Mouse (Mus musculus) hindbrain, embryonic 14.5 days (tissue): ENCODE measurements around the gene Fkrp. TPM values are rescaled to one million over a fixed set of nuclear protein-coding genes. Genes with fewer than 3 reads are reported as not detected.

ENCODE experiments used
- ATAC-seq: fragments of 200-750 bp; cut with Nextera tagmentation; 2 replicates; pipeline ENCODE4 v1.8.0; 2017; ENCODE audit warnings: moderate number of reproducible peaks, mild to moderate bottlenecking, moderate TSS enrichment, moderate library complexity; ENCODE audit not compliant: low FRiP score
- DNase-seq: peaks from one replicate; pipeline ENCODE4 v3.0.0-alpha.2; 2015; ENCODE audit warnings: low spot score
- H3K27ac ChIP-seq: fragments of 300-500 bp; sonication (generic); 2 replicates; pipeline ENCODE4 v1.5.1; 2014; ENCODE audit warnings: mild to moderate bottlenecking, moderate library complexity
- H3K27me3 ChIP-seq: fragments of 300-500 bp; sonication (generic); 2 replicates; pipeline ENCODE4 v1.6.1; 2014; ENCODE audit warnings: mild to moderate bottlenecking, low read length, mixed read lengths; ENCODE audit not compliant: control insufficient read depth, insufficient read depth
- H3K36me3 ChIP-seq: fragments of 300-500 bp; sonication (generic); replicated peaks from 2 replicates; pipeline ENCODE4 v1.6.1; 2014; ENCODE audit not compliant: control insufficient read depth, insufficient read depth
- H3K4me1 ChIP-seq: fragments of 300-500 bp; sonication (generic); replicated peaks from 2 replicates; pipeline ENCODE4 v1.6.1; 2014; ENCODE audit warnings: antibody characterized with exemption, low read length, mixed read lengths; ENCODE audit not compliant: control insufficient read depth, insufficient read depth
- H3K4me2 ChIP-seq: fragments of 300-500 bp; sonication (generic); replicated peaks from 2 replicates; pipeline ENCODE4 v1.6.1; 2014; ENCODE audit warnings: mild to moderate bottlenecking, moderate library complexity
- H3K4me3 ChIP-seq: fragments of 300-500 bp; sonication (generic); replicated peaks from 2 replicates; pipeline ENCODE4 v1.5.1; 2014; ENCODE audit warnings: mild to moderate bottlenecking, low read length
- H3K9ac ChIP-seq: fragments of 300-500 bp; sonication (generic); 2 replicates; pipeline ENCODE4 v1.6.1; 2014
- H3K9me3 ChIP-seq: fragments of 300-500 bp; sonication (generic); 2 replicates; pipeline ENCODE4 v1.6.1; 2016; ENCODE audit warnings: low read length; ENCODE audit not compliant: control insufficient read depth
- WGBS: fragments of 180-500 bp; shearing (Covaris S2); extraction: QIAGEN DNeasy Blood & Tissue Kit; methylation state at CpG from one replicate; pipeline ENCODE4 v1.1.7; 2014; 5-methylcytosine and 5-hydroxymethylcytosine counted together
- polyA plus RNA-seq: library from polyadenylated mRNA; unstranded; fragments of >200 nt; fragmentation: Nextera tagmentation; extraction: Ambion mirVana; gene quantifications from 2 replicates; pipeline ENCODE4 v1.2.1, GENCODE M21; 2014

The Fkrp gene
- polyA plus RNA-seq, 1 experiment from 2014 or later: 44.7 TPM

DNA sequence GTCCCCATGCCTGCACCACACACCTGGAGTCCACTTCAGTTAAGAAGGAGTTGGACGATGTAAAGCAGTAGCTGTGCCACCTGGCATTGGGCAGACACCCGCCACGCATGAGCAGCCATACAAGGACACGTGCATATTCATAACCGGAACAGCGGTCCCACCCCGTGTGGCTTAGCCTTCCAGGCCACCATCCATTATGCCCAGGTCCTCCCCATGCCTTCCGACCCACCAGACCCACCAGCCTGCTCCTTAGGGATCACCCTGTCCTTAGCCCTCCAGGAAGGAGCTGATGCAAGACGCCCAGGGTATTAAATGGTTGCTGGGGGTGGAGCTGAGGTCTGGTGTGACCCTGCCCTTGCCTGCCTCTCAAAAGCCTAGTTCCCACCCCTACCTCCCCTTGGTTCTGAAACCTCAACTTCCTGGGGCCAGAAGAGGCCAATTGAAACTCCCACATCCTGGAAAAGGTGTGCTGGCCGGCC, 32.0 kb downstream of the Fkrp start:
- ATAC-seq (no peak), DNase-seq (no peak)
- 61% methylated on average over 10 of the region's 10 CpGs for WGBS

DNA sequence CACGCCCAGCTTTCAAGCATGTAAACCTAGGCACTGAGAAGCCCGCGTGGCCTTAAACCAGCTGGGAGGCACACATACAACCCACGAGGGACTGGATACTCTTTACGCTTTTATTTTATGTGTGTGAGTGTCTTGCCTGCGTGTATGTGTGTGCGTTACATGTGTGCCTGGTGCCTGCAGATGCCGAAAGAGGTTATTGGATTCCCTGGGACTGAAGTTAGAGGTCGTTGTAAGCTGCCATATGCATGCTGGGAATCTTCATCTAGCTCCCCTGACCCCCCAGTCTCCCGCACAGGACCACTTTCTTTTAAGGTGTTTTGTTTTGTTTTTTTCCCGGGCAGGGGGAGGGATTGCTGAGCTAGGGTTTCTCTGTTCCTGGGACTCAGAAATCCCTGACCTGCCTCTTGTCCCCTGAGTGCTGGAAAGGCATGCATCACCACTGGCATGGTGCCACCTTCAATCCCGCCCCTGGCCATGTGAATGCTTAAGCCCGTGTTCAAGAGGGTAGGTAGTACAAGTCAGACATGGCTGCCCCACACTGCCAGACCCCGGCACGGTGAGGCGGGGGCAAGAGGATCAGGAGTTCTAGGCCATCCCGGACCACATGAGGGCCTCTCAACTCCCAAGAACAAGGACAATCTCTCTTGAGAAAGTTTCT, 32.6 kb downstream of the Fkrp start:
- peaks cover 27% of the 10 kb centered on the region for H3K4me1 ChIP-seq
- H3K9ac ChIP-seq: no peak overlapping the region
- DNase-seq: no peak
- H3K9me3 ChIP-seq: no peaks in the 10 kb centered on the region
- no peaks in the 10 kb centered on the region for H3K36me3 ChIP-seq
- H3K4me3 ChIP-seq: 0 out of 2 replicates have a peak overlapping the region, but pooled peaks have one; percentile 0
- peak overlapping the region; percentile 99 for H3K4me2 ChIP-seq
- no peak overlapping the region for H3K27ac ChIP-seq
- H3K27me3 ChIP-seq: no peaks in the 10 kb centered on the region
- WGBS: 48% methylated on average over 17 of the region's 17 CpGs
- ATAC-seq: no peak

More for the DNA sequence above, 32.0 kb downstream of the Fkrp start:
- H3K4me1 ChIP-seq: peaks cover 27% of the 10 kb centered on the region
- no peak overlapping the region for H3K27ac ChIP-seq
- no peaks in the 10 kb centered on the region for H3K36me3 ChIP-seq
- no peak overlapping the region for H3K9ac ChIP-seq
- no peaks in the 10 kb centered on the region for H3K9me3 ChIP-seq
- H3K27me3 ChIP-seq: no peaks in the 10 kb centered on the region
- H3K4me2 ChIP-seq: no peak overlapping the region
- H3K4me3 ChIP-seq: no peak overlapping the region

DNA sequence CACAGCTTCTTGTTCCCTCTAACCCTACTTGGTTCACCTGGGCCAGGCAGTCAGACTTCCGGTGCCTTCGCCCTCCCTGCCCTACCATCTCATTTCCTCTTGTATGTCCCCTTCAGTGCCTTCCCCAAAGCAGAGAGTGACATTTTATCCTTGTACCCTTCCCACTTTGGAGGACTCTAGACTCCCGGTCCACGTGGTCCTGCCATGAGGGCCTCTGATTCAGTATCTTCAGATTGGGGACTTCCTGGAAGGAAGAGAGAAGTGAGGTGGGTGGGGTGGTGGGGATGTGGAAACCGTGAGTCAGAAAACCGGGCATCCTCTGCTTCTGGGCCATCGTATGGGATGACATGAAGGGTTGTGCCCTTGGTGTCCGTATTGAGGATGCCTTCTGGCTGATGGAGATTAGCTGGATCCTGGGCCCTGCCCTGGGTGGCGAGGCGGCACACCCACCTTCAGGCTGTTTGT, 33.3 kb downstream of the Fkrp start:
- no peaks in the 10 kb centered on the region for H3K36me3 ChIP-seq
- H3K27ac ChIP-seq: no peak overlapping the region
- peaks cover 27% of the 10 kb centered on the region for H3K4me1 ChIP-seq
- WGBS: 26% methylated on average over 10 of the region's 10 CpGs
- no peaks in the 10 kb centered on the region for H3K27me3 ChIP-seq
- ATAC-seq (no peak), DNase-seq (no peak)
- H3K4me3 ChIP-seq: 0 out of 2 replicates have a peak overlapping the region, but pooled peaks have one; percentile 53
- peak overlapping the region; percentile 99 for H3K4me2 ChIP-seq
- no peaks in the 10 kb centered on the region for H3K9me3 ChIP-seq
- H3K9ac ChIP-seq: no peak overlapping the region

DNA sequence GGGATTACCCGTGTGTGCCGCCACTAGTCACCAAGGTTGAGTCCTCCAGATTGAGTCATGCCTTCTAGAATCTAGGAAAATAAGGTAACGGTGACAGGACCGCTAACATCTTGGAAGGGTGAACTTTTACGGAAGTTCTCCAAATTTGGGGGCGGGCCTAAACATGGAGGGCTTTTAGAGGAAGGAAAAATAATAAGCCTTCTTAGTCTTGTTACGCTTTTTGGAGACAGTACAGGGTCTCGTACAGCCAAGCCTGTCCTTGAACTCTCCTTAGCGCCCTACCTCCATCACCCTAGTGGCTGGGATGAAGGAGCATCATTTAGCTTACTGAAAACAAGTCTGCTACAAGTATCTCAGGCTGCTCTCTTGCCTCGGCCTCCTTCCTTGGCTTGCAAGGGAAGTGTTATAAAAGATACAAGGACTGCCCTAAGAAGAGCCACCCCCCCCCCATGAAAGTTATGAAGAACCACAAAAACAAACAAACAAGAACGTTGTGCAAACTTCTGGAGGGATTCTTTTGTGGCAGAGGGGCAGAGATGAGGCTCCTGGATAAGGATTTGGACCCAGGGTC, 33.9 kb downstream of the Fkrp start:
- ATAC-seq (no peak), DNase-seq (no peak)
- 4% methylated on average over 11 of the region's 11 CpGs for WGBS
- no peaks in the 10 kb centered on the region for H3K36me3 ChIP-seq
- H3K9ac ChIP-seq: peak overlapping the region; percentile 61
- H3K4me1 ChIP-seq: peaks cover 27% of the 10 kb centered on the region
- peak overlapping the region; percentile 53 for H3K4me3 ChIP-seq
- H3K27me3 ChIP-seq: no peaks in the 10 kb centered on the region
- H3K4me2 ChIP-seq: peak overlapping the region; percentile 99
- H3K9me3 ChIP-seq: no peaks in the 10 kb centered on the region
- H3K27ac ChIP-seq: no peak overlapping the region

DNA sequence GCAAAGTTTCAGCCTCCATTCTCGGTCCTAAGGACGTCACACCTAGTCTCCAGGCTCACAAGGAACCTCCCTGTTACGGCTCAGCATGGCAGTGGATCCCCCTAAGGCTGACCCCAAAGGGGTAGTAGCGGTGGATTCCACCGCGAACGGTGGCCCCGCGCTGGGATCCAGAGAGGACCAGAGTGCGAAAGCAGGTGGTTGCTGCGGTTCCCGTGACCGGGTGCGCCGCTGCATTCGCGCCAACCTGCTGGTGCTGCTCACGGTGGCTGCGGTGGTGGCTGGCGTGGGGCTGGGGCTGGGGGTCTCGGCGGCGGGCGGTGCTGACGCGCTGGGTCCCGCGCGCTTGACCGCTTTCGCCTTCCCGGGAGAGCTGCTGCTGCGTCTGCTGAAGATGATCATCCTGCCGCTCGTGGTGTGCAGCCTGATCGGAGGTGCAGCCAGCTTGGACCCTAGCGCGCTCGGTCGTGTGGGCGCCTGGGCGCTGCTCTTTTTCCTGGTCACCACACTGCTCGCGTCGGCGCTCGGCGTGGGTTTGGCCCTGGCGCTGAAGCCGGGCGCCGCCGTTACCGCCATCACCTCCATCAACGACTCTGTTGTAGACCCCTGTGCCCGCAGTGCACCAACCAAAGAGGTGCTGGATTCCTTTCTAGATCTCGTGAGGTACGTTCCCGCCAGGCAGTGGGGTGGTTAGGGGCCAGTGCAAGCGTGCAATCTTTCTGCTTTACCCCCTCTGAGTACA, 34.5 kb downstream of the Fkrp start:
- ATAC-seq: peak; percentile 39; the same call in 1 of the 2 replicates

DNA sequence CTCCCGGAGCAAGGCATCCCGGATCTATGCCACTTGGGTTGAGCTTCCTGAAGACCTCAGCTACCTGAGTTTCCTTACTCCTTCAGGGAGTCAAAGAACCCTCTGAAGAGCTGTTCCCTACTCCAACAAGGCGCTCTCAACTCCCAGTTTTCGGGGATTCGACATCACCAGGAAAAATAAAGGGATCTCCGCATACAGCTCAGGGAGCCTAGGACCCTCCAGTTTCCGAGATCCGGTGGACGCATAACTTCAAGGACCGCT, 35.0 kb downstream of the Fkrp start:
- Histone ChIP-seq H3K4me1 (peaks cover 27% of the 10 kb centered on the region), H3K27ac (no peak overlapping the region), H3K4me3 (peak overlapping the region; percentile 53), H3K9me3 (no peaks in the 10 kb centered on the region), H3K27me3 (no peaks in the 10 kb centered on the region), H3K36me3 (no peaks in the 10 kb centered on the region), H3K4me2 (peak overlapping the region; percentile 99), H3K9ac (peak overlapping the region; percentile 61)
- ATAC-seq (peak; percentile 13; the same call in 1 of the 2 replicates), DNase-seq (peak; percentile 35)
- under 1% methylated on average over 10 of the region's 10 CpGs for WGBS

More for the DNA sequence above, 34.5 kb downstream of the Fkrp start:
- Histone ChIP-seq H3K9ac (peak overlapping the region; percentile 61), H3K9me3 (no peaks in the 10 kb centered on the region), H3K36me3 (no peaks in the 10 kb centered on the region), H3K27ac (no peak overlapping the region), H3K27me3 (no peaks in the 10 kb centered on the region), H3K4me3 (peak overlapping the region; percentile 53), H3K4me2 (peak overlapping the region; percentile 99), H3K4me1 (peaks cover 27% of the 10 kb centered on the region)
- DNase-seq: no peak
- WGBS: under 1% methylated on average over 60 of the region's 60 CpGs

DNA sequence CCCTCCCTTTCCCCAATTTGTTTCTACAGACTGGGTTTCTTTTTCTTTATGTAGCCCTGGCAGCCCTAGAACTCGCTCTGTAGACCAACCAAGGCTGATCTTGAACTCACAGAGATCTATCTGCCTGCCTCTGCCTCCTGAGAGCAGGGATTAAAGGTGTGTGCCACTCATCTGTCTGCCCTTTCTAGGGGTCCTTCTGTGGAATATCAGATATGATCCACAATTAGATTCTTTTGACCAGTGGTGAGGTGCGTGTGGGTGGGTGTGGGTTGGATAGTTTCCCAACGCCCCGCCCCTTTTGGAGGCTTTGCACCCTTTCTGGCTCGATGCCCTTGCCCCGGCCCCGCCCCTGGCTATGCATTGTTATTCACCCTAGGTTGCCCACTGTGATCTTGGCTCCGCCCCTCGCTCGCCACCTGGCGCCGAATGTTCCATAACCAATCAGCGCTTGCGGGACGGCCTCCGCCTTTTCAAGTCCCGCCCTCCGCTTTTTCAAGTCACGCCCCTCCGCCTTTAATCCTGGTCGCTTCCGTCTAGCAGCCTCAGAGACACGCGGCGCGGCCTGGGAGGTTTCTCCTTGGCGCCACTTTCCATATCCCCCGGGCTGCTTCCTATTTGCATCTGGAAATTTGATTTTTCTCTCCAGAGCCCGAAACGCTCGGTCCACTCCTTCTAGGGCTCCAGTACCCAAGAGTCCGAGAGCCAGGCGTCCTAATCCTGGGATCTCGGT, 35.5 kb downstream of the Fkrp start, which contains the start of gene Slc1a5:
TSS of gene Slc1a5 (plus strand) at position 516 of the 730 bp plus-strand sequence.
- ATAC-seq (peak; percentile 87), DNase-seq (peak; percentile 85)
- H3K4me1 ChIP-seq: peaks cover 27% of the 10 kb centered on the region
- peak within 1 kb of the TSS; percentile 53 for H3K4me3 ChIP-seq
- H3K27ac ChIP-seq: no peak within 1 kb of the TSS
- H3K4me2 ChIP-seq: peak within 1 kb of the TSS; percentile 99
- H3K9me3 ChIP-seq: no peaks in the 10 kb centered on the region
- H3K36me3 ChIP-seq: no peaks in the 10 kb centered on the region
- H3K27me3 ChIP-seq: no peaks in the 10 kb centered on the region
- WGBS: 2% methylated on average over 34 of the region's 34 CpGs
- peak within 1 kb of the TSS; percentile 61 for H3K9ac ChIP-seq

DNA sequence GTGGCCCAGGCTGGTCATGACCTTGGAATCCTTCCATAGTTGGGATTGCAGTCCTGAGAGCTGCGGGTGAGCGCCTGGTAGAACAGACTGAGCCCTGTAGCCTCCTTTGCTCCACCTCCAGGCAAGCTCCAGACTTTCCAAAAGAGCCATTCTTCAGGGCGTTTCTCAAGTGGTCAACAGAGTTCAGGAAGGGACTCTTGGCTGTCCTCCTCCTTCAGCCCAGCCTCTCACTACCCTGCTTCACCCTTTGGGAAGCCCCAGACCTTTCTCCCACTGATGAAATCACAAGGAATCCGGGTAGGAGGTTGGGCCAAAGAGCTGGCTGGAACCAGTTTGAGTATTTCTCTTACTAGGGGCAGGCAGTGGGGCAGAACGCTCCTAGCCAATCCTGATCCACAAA, 36.5 kb downstream of the Fkrp start:
- ATAC-seq: no peak
- no peaks in the 10 kb centered on the region for H3K9me3 ChIP-seq
- H3K27me3 ChIP-seq: no peaks in the 10 kb centered on the region
- no peak overlapping the region for H3K4me3 ChIP-seq
- peaks cover 27% of the 10 kb centered on the region for H3K4me1 ChIP-seq
- no peak overlapping the region for H3K27ac ChIP-seq
- no peak overlapping the region for H3K4me2 ChIP-seq
- WGBS: 79% methylated on average over 5 of the region's 5 CpGs
- H3K9ac ChIP-seq: no peak overlapping the region
- H3K36me3 ChIP-seq: no peaks in the 10 kb centered on the region
- DNase-seq: no peak

DNA sequence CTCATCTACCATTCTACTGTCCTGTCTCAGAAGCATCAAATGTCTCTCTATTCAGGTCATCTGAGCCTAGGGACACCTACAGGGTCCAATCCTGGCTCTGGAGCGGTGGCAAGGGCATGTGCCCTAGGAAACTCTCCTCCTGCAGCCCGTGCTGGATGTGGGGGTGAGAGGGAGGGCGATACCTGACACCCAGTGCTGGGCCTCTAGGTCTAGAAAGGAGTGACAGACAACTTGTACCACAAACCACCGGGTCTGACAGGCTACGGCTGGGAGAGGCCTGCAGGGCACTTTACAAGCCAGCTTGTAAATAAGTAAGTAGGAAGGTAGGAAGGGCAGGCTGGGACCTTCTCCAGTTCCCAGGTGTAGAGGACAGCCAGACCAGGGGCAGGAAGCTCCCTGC, 40.6 kb downstream of the Fkrp start:
- H3K4me1 ChIP-seq: no peaks in the 10 kb centered on the region
- H3K27ac ChIP-seq: no peak overlapping the region
- WGBS: 68% methylated on average over 5 of the region's 5 CpGs
- no peak overlapping the region for H3K9ac ChIP-seq
- no peak for DNase-seq
- no peaks in the 10 kb centered on the region for H3K36me3 ChIP-seq
- no peak overlapping the region for H3K4me3 ChIP-seq
- H3K9me3 ChIP-seq: no peaks in the 10 kb centered on the region
- H3K27me3 ChIP-seq: no peaks in the 10 kb centered on the region
- no peak for ATAC-seq
- H3K4me2 ChIP-seq: no peak overlapping the region
